Mouse (Mus musculus) heart, adult 2 months (tissue): Measurements from ENCODE around the gene Syt15.

Experiments used
- CTCF ChIP-seq: fragments of 200-600 bp; IDR thresholded peaks from 2 replicates; pipeline ENCODE4 v1.8.1; 2022; ENCODE audit warnings: antibody characterized with exemption, mild to moderate bottlenecking, moderate library complexity
- EP300 ChIP-seq: fragments of 200-500 bp; IDR thresholded peaks from 2 replicates; pipeline ENCODE4 v1.6.1; 2011; ENCODE audit warnings: low read depth, low read length, control low read depth; ENCODE audit not compliant: insufficient read depth

DNA sequence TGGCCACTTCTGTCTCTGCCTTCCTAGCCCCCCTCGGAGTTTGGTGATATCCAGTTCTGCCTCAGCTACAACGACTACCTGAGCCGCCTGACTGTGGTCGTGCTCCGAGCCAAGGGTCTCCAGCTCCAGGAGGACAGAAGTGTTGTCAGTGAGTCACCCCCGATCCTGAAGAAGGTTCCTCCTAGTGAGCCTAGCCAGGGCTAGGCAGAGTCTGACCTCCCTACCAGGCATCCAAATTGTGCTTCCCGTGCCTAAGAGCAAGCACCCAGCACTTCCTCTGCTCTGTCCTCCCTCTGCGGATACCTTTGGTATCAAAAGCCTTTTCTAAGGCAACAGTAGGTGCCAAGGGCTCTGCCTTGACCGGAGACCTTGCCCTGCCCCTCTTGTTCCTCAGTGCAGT is 6.6 kb downstream of the Syt15 start:
- TF ChIP-seq EP300 (no peak), CTCF (no peak)
